Mouse (Mus musculus) embryonic facial prominence, embryonic 15.5 days (tissue): ENCODE data around the gene Gm20388. TPM values are rescaled to one million over a fixed set of nuclear protein-coding genes. Genes with fewer than 3 reads are reported as not detected.

Experiments
- ATAC-seq: fragments of 200-750 bp; cut with Nextera tagmentation; 2 replicates; pipeline ENCODE4 v1.8.0; 2017; ENCODE audit warnings: low read depth, moderate TSS enrichment; ENCODE audit not compliant: insufficient number of reproducible peaks, low FRiP score, low TSS enrichment
- H3K27ac ChIP-seq: fragments of 300-500 bp; sonication (generic); replicated peaks from 2 replicates; pipeline ENCODE4 v1.5.1; 2015; ENCODE audit warnings: mild to moderate bottlenecking, inconsistent platforms
- H3K27me3 ChIP-seq: fragments of 300-500 bp; sonication (generic); 2 replicates; pipeline ENCODE4 v1.6.1; 2015; ENCODE audit warnings: inconsistent platforms
- H3K36me3 ChIP-seq: fragments of 300-500 bp; sonication (generic); 2 replicates; pipeline ENCODE4 v1.6.1; 2015; ENCODE audit warnings: mild to moderate bottlenecking, inconsistent platforms
- H3K4me1 ChIP-seq: fragments of 300-500 bp; sonication (generic); 2 replicates; pipeline ENCODE4 v1.6.1; 2015; ENCODE audit warnings: inconsistent platforms
- H3K4me2 ChIP-seq: fragments of 300-500 bp; sonication (generic); replicated peaks from 2 replicates; pipeline ENCODE4 v1.6.1; 2015; ENCODE audit warnings: mild to moderate bottlenecking, inconsistent platforms
- H3K4me3 ChIP-seq: fragments of 300-500 bp; sonication (generic); replicated peaks from 2 replicates; pipeline ENCODE4 v1.5.1; 2015; ENCODE audit warnings: mild to moderate bottlenecking, inconsistent platforms
- H3K9ac ChIP-seq: fragments of 300-500 bp; sonication (generic); 2 replicates; pipeline ENCODE4 v1.6.1; 2015; ENCODE audit warnings: inconsistent platforms
- H3K9me3 ChIP-seq: fragments of 300-500 bp; sonication (generic); replicated peaks from 2 replicates; pipeline ENCODE4 v1.6.1; 2016; ENCODE audit warnings: inconsistent platforms
- WGBS: fragments of 180-500 bp; shearing (Covaris S2); methylation state at CpG from one replicate; pipeline ENCODE4 v1.1.7; 2015; 5-methylcytosine and 5-hydroxymethylcytosine counted together
- polyA plus RNA-seq: library from polyadenylated mRNA; unstranded; fragments of >200 nt; fragmentation: Nextera tagmentation; extraction: Ambion mirVana; gene quantifications from 2 replicates; pipeline ENCODE4 v1.2.1, GENCODE M21; 2015

The Gm20388 gene
- polyA plus RNA-seq, 1 experiment from 2014 or later, result 8.0 TPM

GRCm38 (mm10) chr8:120910936-120911335 lies 1000.3 kb downstream of the Gm20388 start:
- no peak overlapping the region for H3K27ac ChIP-seq
- H3K36me3 ChIP-seq, result no peaks in the 10 kb centered on the region
- ATAC-seq, result no peak
- no peaks in the 10 kb centered on the region for H3K4me1 ChIP-seq
- WGBS, result 47% methylated on average over 2 of the region's 2 CpGs
- no peak overlapping the region for H3K4me2 ChIP-seq
- H3K4me3 ChIP-seq, result no peak overlapping the region
- H3K9ac ChIP-seq, result no peak overlapping the region
- H3K27me3 ChIP-seq, result peaks cover 8% of the 10 kb centered on the region; the same call in 1 of the 2 replicates
- no peaks in the 10 kb centered on the region for H3K9me3 ChIP-seq

- Histone ChIP-seq H3K4me2 (no peak overlapping the region), H3K4me3 (no peak overlapping the region), H3K9me3 (no peaks in the 10 kb centered on the region), H3K27me3 (peaks cover 11% of the 10 kb centered on the region; the same call in 1 of the 2 replicates), H3K36me3 (no peaks in the 10 kb centered on the region), H3K4me1 (no peaks in the 10 kb centered on the region), H3K27ac (no peak overlapping the region), H3K9ac (no peak overlapping the region)
- 16% methylated on average over 6 of the region's 6 CpGs for WGBS
- ATAC-seq, result no peak
Measured at GRCm38 (mm10) chr8:120912463-120912862, 1001.8 kb downstream of the Gm20388 start.

- H3K27me3 ChIP-seq, result peaks cover 11% of the 10 kb centered on the region; the same call in 1 of the 2 replicates
- no peak overlapping the region for H3K4me2 ChIP-seq
- no peaks in the 10 kb centered on the region for H3K9me3 ChIP-seq
- H3K9ac ChIP-seq, result no peak overlapping the region
- no peaks in the 10 kb centered on the region for H3K4me1 ChIP-seq
- no peak overlapping the region for H3K4me3 ChIP-seq
- no peak overlapping the region for H3K27ac ChIP-seq
- WGBS, result 41% methylated on average over 14 of the region's 14 CpGs
- no peaks in the 10 kb centered on the region for H3K36me3 ChIP-seq
- no peak for ATAC-seq
Measured at GRCm38 (mm10) chr8:120916831-120917435, 1006.3 kb downstream of the Gm20388 start.

- H3K9me3 ChIP-seq, result no peaks in the 10 kb centered on the region
- no peak overlapping the region for H3K4me2 ChIP-seq
- no peak overlapping the region for H3K4me3 ChIP-seq
- H3K4me1 ChIP-seq, result no peaks in the 10 kb centered on the region
- H3K9ac ChIP-seq, result no peak overlapping the region
- H3K27ac ChIP-seq, result no peak overlapping the region
- WGBS, result 85% methylated on average over 4 of the region's 4 CpGs
- H3K36me3 ChIP-seq, result no peaks in the 10 kb centered on the region
- no peak for ATAC-seq
- H3K27me3 ChIP-seq, result peaks cover 7% of the 10 kb centered on the region; the same call in 1 of the 2 replicates
Measured at GRCm38 (mm10) chr8:120920527-120920926, 1009.9 kb downstream of the Gm20388 start.

GRCm38 (mm10) chr8:120926201-120926600 lies 1015.6 kb downstream of the Gm20388 start:
- Histone ChIP-seq H3K27me3 (peaks cover 22% of the 10 kb centered on the region), H3K36me3 (no peaks in the 10 kb centered on the region), H3K27ac (no peak overlapping the region), H3K4me1 (no peaks in the 10 kb centered on the region), H3K9ac (no peak overlapping the region), H3K4me2 (no peak overlapping the region), H3K4me3 (no peak overlapping the region), H3K9me3 (no peaks in the 10 kb centered on the region)
- WGBS, result 79% methylated on average over 9 of the region's 9 CpGs
- no peak for ATAC-seq

- H3K9me3 ChIP-seq, result no peaks in the 10 kb centered on the region
- no peak overlapping the region for H3K4me3 ChIP-seq
- WGBS, result 72% methylated on average over 6 of the region's 6 CpGs
- H3K27me3 ChIP-seq, result peaks cover 25% of the 10 kb centered on the region
- no peaks in the 10 kb centered on the region for H3K4me1 ChIP-seq
- no peak for ATAC-seq
- H3K27ac ChIP-seq, result no peak overlapping the region
- no peak overlapping the region for H3K4me2 ChIP-seq
- no peak overlapping the region for H3K9ac ChIP-seq
- no peaks in the 10 kb centered on the region for H3K36me3 ChIP-seq
Measured at GRCm38 (mm10) chr8:120928082-120928481, 1017.4 kb downstream of the Gm20388 start.

- no peak for ATAC-seq
- peaks cover 75% of the 10 kb centered on the region for H3K27me3 ChIP-seq
Measured at GRCm38 (mm10) chr8:120934596-120934995, 1024.0 kb downstream of the Gm20388 start.

GRCm38 (mm10) chr8:120936685-120937084 lies 1026.0 kb downstream of the Gm20388 start:
- ATAC-seq, result no peak
- no peaks in the 10 kb centered on the region for H3K9me3 ChIP-seq
- no peaks in the 10 kb centered on the region for H3K36me3 ChIP-seq
- H3K4me3 ChIP-seq, result no peak overlapping the region
- H3K27me3 ChIP-seq, result peaks cover 71% of the 10 kb centered on the region
- no peaks in the 10 kb centered on the region for H3K4me1 ChIP-seq
- H3K9ac ChIP-seq, result no peak overlapping the region
- no peak overlapping the region for H3K27ac ChIP-seq
- 50% methylated on average over 10 of the region's 10 CpGs for WGBS
- H3K4me2 ChIP-seq, result no peak overlapping the region

More at GRCm38 (mm10) chr8:120934596-120934995, 1024.0 kb downstream of the Gm20388 start:
- no peaks in the 10 kb centered on the region for H3K36me3 ChIP-seq
- no peaks in the 10 kb centered on the region for H3K9me3 ChIP-seq
- H3K4me1 ChIP-seq, result no peaks in the 10 kb centered on the region
- no peak overlapping the region for H3K9ac ChIP-seq
- no peak overlapping the region for H3K4me3 ChIP-seq
- no peak overlapping the region for H3K27ac ChIP-seq
- H3K4me2 ChIP-seq, result no peak overlapping the region
- WGBS, result 90% methylated on average over 9 of the region's 9 CpGs

GRCm38 (mm10) chr8:120937474-120937873 lies 1026.8 kb downstream of the Gm20388 start:
- 40% methylated on average over 7 of the region's 9 CpGs for WGBS
- Histone ChIP-seq H3K4me1 (no peaks in the 10 kb centered on the region), H3K36me3 (no peaks in the 10 kb centered on the region), H3K27me3 (peaks cover 70% of the 10 kb centered on the region), H3K4me3 (no peak overlapping the region), H3K27ac (no peak overlapping the region), H3K4me2 (no peak overlapping the region), H3K9me3 (no peaks in the 10 kb centered on the region), H3K9ac (no peak overlapping the region; the same call in 1 of the 2 replicates)
- ATAC-seq, result no peak

GRCm38 (mm10) chr8:120940287-120940686 lies 1029.6 kb downstream of the Gm20388 start:
- Histone ChIP-seq H3K9ac (no peak overlapping the region), H3K27me3 (peaks cover 67% of the 10 kb centered on the region), H3K4me1 (no peaks in the 10 kb centered on the region), H3K4me3 (no peak overlapping the region), H3K27ac (no peak overlapping the region), H3K9me3 (no peaks in the 10 kb centered on the region), H3K4me2 (no peak overlapping the region), H3K36me3 (no peaks in the 10 kb centered on the region)
- WGBS, result 28% methylated on average over 12 of the region's 12 CpGs
- ATAC-seq, result no peak

- ATAC-seq, result no peak
- peaks cover 73% of the 10 kb centered on the region for H3K27me3 ChIP-seq
- no peak overlapping the region for H3K9ac ChIP-seq
- H3K9me3 ChIP-seq, result no peaks in the 10 kb centered on the region
- WGBS, result 63% methylated on average over 10 of the region's 10 CpGs
- peaks cover 17% of the 10 kb centered on the region for H3K4me1 ChIP-seq
- no peak overlapping the region for H3K27ac ChIP-seq
- no peaks in the 10 kb centered on the region for H3K36me3 ChIP-seq
- no peak overlapping the region for H3K4me2 ChIP-seq
- H3K4me3 ChIP-seq, result no peak overlapping the region
Measured at GRCm38 (mm10) chr8:120947240-120947639, 1036.6 kb downstream of the Gm20388 start.

GRCm38 (mm10) chr8:120948050-120948595 lies 1037.5 kb downstream of the Gm20388 start:
- H3K27ac ChIP-seq, result no peak overlapping the region
- H3K9me3 ChIP-seq, result no peaks in the 10 kb centered on the region
- peaks cover 24% of the 10 kb centered on the region for H3K4me1 ChIP-seq
- 82% methylated on average over 4 of the region's 4 CpGs for WGBS
- no peaks in the 10 kb centered on the region for H3K36me3 ChIP-seq
- no peak for ATAC-seq
- H3K4me3 ChIP-seq, result no peak overlapping the region
- no peak overlapping the region for H3K9ac ChIP-seq
- H3K27me3 ChIP-seq, result peaks cover 72% of the 10 kb centered on the region
- H3K4me2 ChIP-seq, result no peak overlapping the region
